Mouse (Mus musculus) limb, embryonic 13.5 days (tissue): ENCODE results near the gene Plxna2. TPM values are rescaled to one million over a fixed set of nuclear protein-coding genes. Genes with fewer than 3 reads are reported as not detected.

Experiments used
- ATAC-seq: fragments of 200-750 bp; cut with Nextera tagmentation; 2 replicates; pipeline ENCODE4 v1.8.0; 2017; ENCODE audit warnings: low read depth, moderate number of reproducible peaks, moderate TSS enrichment; ENCODE audit not compliant: low FRiP score
- H3K27ac ChIP-seq: fragments of 300-500 bp; sonication (generic); 2 replicates; pipeline ENCODE4 v1.5.1; 2015; ENCODE audit warnings: inconsistent platforms, mild to moderate bottlenecking, moderate library complexity
- H3K27me3 ChIP-seq: fragments of 300-500 bp; sonication (generic); 2 replicates; pipeline ENCODE4 v1.6.1; 2015; ENCODE audit warnings: mild to moderate bottlenecking, inconsistent platforms
- H3K36me3 ChIP-seq: fragments of 300-500 bp; sonication (generic); 2 replicates; pipeline ENCODE4 v1.6.1; 2015; ENCODE audit warnings: inconsistent platforms, mild to moderate bottlenecking, moderate library complexity
- H3K4me1 ChIP-seq: fragments of 300-500 bp; sonication (generic); 2 replicates; pipeline ENCODE4 v1.6.1; 2015; ENCODE audit warnings: inconsistent platforms
- H3K4me2 ChIP-seq: fragments of 300-500 bp; sonication (generic); replicated peaks from 2 replicates; pipeline ENCODE4 v1.6.1; 2015; ENCODE audit warnings: inconsistent platforms, mild to moderate bottlenecking, moderate library complexity
- H3K4me3 ChIP-seq: fragments of 300-500 bp; sonication (generic); 2 replicates; pipeline ENCODE4 v1.5.1; 2015; ENCODE audit warnings: moderate library complexity, mild to moderate bottlenecking, inconsistent platforms
- H3K9ac ChIP-seq: fragments of 300-500 bp; sonication (generic); 2 replicates; pipeline ENCODE4 v1.6.1; 2015; ENCODE audit warnings: mild to moderate bottlenecking, inconsistent platforms
- H3K9me3 ChIP-seq: fragments of 300-500 bp; sonication (generic); 2 replicates; pipeline ENCODE4 v1.6.1; 2016; ENCODE audit warnings: inconsistent platforms
- WGBS: fragments of 180-500 bp; shearing (Covaris S2); methylation state at CpG from one replicate; pipeline ENCODE4 v1.1.7; 2015; 5-methylcytosine and 5-hydroxymethylcytosine counted together
- polyA plus RNA-seq: library from polyadenylated mRNA; unstranded; fragments of >200 nt; fragmentation: Nextera tagmentation; extraction: Ambion mirVana; gene quantifications from 2 replicates; pipeline ENCODE4 v1.2.1, GENCODE M21; 2015

Plxna2 gene
- polyA plus RNA-seq, 1 experiment from 2014 or later: 6.7 TPM

DNA sequence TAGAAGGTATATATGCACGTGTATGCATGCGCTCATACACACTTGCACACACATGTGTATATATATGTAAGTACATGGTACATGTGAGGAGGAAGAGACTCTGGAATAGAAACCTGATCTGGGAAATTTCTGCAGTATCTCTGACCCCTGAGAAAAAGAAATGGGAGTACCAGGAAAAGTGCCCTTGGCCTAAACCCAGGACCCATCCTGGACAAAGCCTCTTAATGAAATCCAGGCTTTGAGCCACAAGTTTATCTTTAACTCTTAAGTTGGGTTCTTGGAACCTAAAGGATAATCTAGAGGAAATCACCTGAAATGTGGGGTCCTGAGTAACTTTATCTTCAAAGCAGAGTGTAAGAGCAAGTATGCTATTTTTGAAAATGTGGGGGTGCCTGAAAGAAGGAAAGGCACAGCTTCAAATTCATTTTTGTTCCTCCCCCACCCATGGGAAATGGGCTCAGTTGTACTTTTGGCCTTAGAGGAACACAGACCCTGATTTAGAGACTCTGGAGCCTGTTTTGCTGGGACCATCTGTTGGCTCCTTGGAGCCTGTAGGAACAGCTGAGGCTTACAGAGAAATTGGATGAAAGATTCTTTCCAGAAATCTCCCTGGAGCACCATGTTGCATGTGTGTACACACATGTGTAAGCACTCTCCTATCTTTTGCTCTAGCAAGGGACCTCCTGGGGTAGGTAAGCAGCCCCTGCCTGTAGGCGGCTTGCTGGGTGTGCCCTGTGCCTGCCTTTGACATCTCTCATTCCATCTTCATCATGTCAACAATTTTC lies 57.3 kb downstream of the Plxna2 start:
- H3K4me3 ChIP-seq: no peak overlapping the region
- 85% methylated on average over 3 of the region's 3 CpGs for WGBS
- H3K4me2 ChIP-seq: no peak overlapping the region
- no peaks in the 10 kb centered on the region for H3K27me3 ChIP-seq
- ATAC-seq: 0 out of 2 replicates have a peak, but pooled peaks have one; percentile 17
- H3K9me3 ChIP-seq: no peaks in the 10 kb centered on the region
- H3K36me3 ChIP-seq: no peaks in the 10 kb centered on the region
- no peak overlapping the region for H3K27ac ChIP-seq
- no peak overlapping the region for H3K9ac ChIP-seq
- peaks cover 15% of the 10 kb centered on the region for H3K4me1 ChIP-seq

DNA sequence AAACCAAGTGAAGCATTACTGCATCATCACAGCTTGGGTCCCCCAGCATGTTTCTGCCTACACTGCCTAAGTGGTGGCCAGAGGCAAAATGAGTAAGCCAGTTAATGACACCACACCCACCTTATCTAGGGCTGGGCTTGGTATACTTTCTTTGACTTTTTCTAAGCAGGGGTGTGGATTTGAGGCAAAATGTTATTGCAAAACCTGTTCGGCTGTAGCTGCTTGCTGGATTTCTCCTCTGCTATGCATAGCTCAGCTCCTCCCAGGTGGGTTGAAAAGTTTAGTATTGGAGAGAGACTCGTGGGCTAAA lies 57.8 kb downstream of the Plxna2 start:
- WGBS: 46% methylated on average over 2 of the region's 2 CpGs
- H3K27ac ChIP-seq: no peak overlapping the region
- no peak overlapping the region for H3K9ac ChIP-seq
- H3K36me3 ChIP-seq: no peaks in the 10 kb centered on the region
- no peaks in the 10 kb centered on the region for H3K9me3 ChIP-seq
- peaks cover 20% of the 10 kb centered on the region for H3K4me1 ChIP-seq
- H3K4me3 ChIP-seq: no peak overlapping the region
- H3K4me2 ChIP-seq: no peak overlapping the region
- no peaks in the 10 kb centered on the region for H3K27me3 ChIP-seq
- ATAC-seq: 0 out of 2 replicates have a peak, but pooled peaks have one; percentile 21

GRCm38 (mm10) chr1:194677878-194678277 lies 59.9 kb downstream of the Plxna2 start:
- H3K4me1 ChIP-seq: peaks cover 32% of the 10 kb centered on the region
- 58% methylated on average over 3 of the region's 3 CpGs for WGBS

GRCm38 (mm10) chr1:194679147-194679546 lies 61.1 kb downstream of the Plxna2 start:
- no peak overlapping the region for H3K4me2 ChIP-seq
- H3K9ac ChIP-seq: no peak overlapping the region
- no peak for ATAC-seq
- no peaks in the 10 kb centered on the region for H3K9me3 ChIP-seq
- H3K4me3 ChIP-seq: no peak overlapping the region
- no peaks in the 10 kb centered on the region for H3K36me3 ChIP-seq
- no peak overlapping the region for H3K27ac ChIP-seq
- peaks cover 28% of the 10 kb centered on the region for H3K4me1 ChIP-seq
- no peaks in the 10 kb centered on the region for H3K27me3 ChIP-seq

More at GRCm38 (mm10) chr1:194677878-194678277, 59.9 kb downstream of the Plxna2 start:
- no peaks in the 10 kb centered on the region for H3K9me3 ChIP-seq
- no peak for ATAC-seq
- H3K36me3 ChIP-seq: no peaks in the 10 kb centered on the region
- H3K27me3 ChIP-seq: no peaks in the 10 kb centered on the region
- H3K9ac ChIP-seq: no peak overlapping the region
- no peak overlapping the region for H3K27ac ChIP-seq
- no peak overlapping the region for H3K4me3 ChIP-seq
- no peak overlapping the region for H3K4me2 ChIP-seq

DNA sequence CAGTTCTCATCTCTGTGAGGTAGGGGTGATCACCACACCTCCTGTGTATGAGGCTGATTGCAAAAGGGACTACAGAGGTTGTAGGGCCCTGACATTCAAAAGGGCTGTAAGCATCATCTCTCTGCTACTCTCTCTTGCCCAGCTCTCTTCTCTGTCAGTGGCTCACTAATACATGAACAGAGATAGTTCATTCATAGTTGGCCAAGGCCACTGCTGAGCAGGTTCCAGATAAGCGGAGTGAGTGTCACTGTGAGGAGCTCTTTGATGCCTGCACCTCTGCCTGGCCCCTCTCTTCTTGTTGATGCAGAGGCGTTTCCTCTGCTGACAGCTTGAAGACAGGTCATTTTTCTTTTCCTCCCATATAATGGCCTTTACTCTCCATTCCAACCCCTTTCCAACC lies 62.1 kb downstream of the Plxna2 start:
- H3K9me3 ChIP-seq: no peaks in the 10 kb centered on the region
- no peak for ATAC-seq
- H3K36me3 ChIP-seq: no peaks in the 10 kb centered on the region
- no peak overlapping the region for H3K4me3 ChIP-seq
- H3K4me2 ChIP-seq: no peak overlapping the region
- peaks cover 28% of the 10 kb centered on the region for H3K4me1 ChIP-seq
- H3K27me3 ChIP-seq: no peaks in the 10 kb centered on the region
- no peak overlapping the region for H3K9ac ChIP-seq
- no peak overlapping the region for H3K27ac ChIP-seq
- 9% methylated on average over 2 of the region's 2 CpGs for WGBS

DNA sequence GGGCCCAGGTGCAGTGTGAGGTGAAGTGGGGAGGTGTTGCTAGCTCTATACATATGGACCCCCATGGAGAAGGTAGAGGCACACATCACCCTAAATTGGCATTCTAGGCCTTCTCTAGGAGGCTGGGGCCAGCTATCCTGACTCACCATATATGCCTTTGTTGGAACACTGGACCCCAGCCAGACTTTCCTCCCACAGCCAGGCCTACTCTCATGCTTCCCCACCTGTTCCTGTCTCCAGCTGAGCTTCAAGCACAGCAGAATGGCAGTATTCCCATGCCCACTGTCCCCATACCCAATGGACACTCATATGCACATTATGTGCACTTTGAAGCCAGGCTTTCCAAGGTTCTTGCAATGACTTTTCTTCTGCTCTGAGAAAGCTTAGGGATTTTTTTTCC lies 64.0 kb downstream of the Plxna2 start:
- H3K27ac ChIP-seq: no peak overlapping the region
- H3K4me1 ChIP-seq: peaks cover 31% of the 10 kb centered on the region
- H3K36me3 ChIP-seq: no peaks in the 10 kb centered on the region
- H3K4me3 ChIP-seq: no peak overlapping the region
- H3K4me2 ChIP-seq: no peak overlapping the region
- H3K9me3 ChIP-seq: no peaks in the 10 kb centered on the region
- ATAC-seq: no peak
- no peaks in the 10 kb centered on the region for H3K27me3 ChIP-seq
- no peak overlapping the region for H3K9ac ChIP-seq

- ATAC-seq: no peak
- Histone ChIP-seq H3K9me3 (no peaks in the 10 kb centered on the region), H3K4me3 (no peak overlapping the region), H3K4me1 (peaks cover 35% of the 10 kb centered on the region), H3K36me3 (no peaks in the 10 kb centered on the region), H3K27ac (no peak overlapping the region), H3K27me3 (no peaks in the 10 kb centered on the region), H3K9ac (no peak overlapping the region), H3K4me2 (no peak overlapping the region)
- 57% methylated on average over 3 of the region's 3 CpGs for WGBS
These were observed 65.1 kb downstream of the Plxna2 start for GRCm38 (mm10) chr1:194683132-194683531.

- ATAC-seq: no peak
- Histone ChIP-seq H3K4me3 (no peak overlapping the region), H3K27ac (no peak overlapping the region), H3K9me3 (no peaks in the 10 kb centered on the region), H3K9ac (no peak overlapping the region), H3K36me3 (no peaks in the 10 kb centered on the region), H3K27me3 (no peaks in the 10 kb centered on the region), H3K4me1 (peaks cover 20% of the 10 kb centered on the region), H3K4me2 (no peak overlapping the region)
- WGBS: 66% methylated on average over 2 of the region's 2 CpGs
These were observed 67.9 kb downstream of the Plxna2 start for GRCm38 (mm10) chr1:194685896-194686295.

- H3K9ac ChIP-seq: no peak overlapping the region
- no peak overlapping the region for H3K4me2 ChIP-seq
- H3K4me1 ChIP-seq: peaks cover 9% of the 10 kb centered on the region; the same call in 1 of the 2 replicates
- no peak overlapping the region for H3K4me3 ChIP-seq
- no peaks in the 10 kb centered on the region for H3K27me3 ChIP-seq
- H3K27ac ChIP-seq: no peak overlapping the region
- no peak for ATAC-seq
- WGBS: 23% methylated on average over 1 of the region's 1 CpGs
- no peaks in the 10 kb centered on the region for H3K9me3 ChIP-seq
- no peaks in the 10 kb centered on the region for H3K36me3 ChIP-seq
These were observed 69.7 kb downstream of the Plxna2 start for GRCm38 (mm10) chr1:194687746-194688145.

DNA sequence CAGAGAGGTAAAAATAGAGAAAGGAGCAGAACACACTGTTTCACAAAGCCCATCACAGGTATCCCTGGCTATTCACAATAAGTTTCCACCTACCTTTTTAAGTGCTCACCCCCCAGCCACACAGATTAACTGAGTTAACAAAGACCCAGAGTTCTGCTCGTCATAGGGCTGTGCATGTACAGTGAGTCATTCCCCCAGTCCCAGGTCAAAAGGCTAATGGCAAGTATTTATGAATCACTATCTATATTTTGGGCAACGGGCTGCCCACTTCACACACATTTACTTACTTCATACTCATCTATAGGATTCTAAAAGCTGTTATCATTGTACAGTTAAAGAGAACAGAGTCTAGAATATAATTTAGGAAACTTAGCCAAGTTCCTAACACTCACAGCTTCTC lies 70.1 kb downstream of the Plxna2 start:
- Histone ChIP-seq H3K9me3 (no peaks in the 10 kb centered on the region), H3K9ac (no peak overlapping the region), H3K4me1 (peaks cover 9% of the 10 kb centered on the region; the same call in 1 of the 2 replicates), H3K36me3 (no peaks in the 10 kb centered on the region), H3K27me3 (no peaks in the 10 kb centered on the region), H3K27ac (no peak overlapping the region), H3K4me3 (no peak overlapping the region), H3K4me2 (no peak overlapping the region)
- WGBS: 55% methylated on average over 2 of the region's 2 CpGs
- ATAC-seq: no peak

GRCm38 (mm10) chr1:194693063-194693462 lies 75.0 kb downstream of the Plxna2 start:
- Histone ChIP-seq H3K4me1 (peaks cover 8% of the 10 kb centered on the region), H3K4me2 (no peak overlapping the region), H3K36me3 (no peaks in the 10 kb centered on the region), H3K27ac (no peak overlapping the region), H3K27me3 (no peaks in the 10 kb centered on the region), H3K4me3 (no peak overlapping the region), H3K9ac (no peak overlapping the region), H3K9me3 (no peaks in the 10 kb centered on the region)
- ATAC-seq: no peak

DNA sequence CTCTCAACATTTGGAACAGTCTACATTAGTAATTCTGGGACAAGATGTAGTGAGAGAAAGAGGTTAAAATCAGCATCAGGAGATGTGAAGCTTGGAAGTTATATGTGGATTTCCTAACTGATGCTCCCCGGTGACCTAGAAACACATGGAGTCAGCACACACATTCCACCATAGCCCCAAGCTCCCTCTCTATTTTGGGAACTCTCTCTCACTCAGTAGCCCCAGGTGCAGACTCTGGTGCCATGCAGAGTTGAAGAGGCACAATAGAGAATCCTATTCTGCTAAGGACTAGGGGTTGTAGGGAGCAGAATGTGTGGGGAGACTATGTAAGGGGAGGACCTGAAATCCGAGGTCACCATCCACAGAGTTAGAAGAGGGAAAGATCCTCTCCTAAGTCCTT lies 75.5 kb downstream of the Plxna2 start:
- H3K9ac ChIP-seq: no peak overlapping the region
- no peak overlapping the region for H3K4me3 ChIP-seq
- no peaks in the 10 kb centered on the region for H3K27me3 ChIP-seq
- no peaks in the 10 kb centered on the region for H3K9me3 ChIP-seq
- ATAC-seq: no peak
- H3K27ac ChIP-seq: no peak overlapping the region
- H3K36me3 ChIP-seq: no peaks in the 10 kb centered on the region
- 86% methylated on average over 2 of the region's 2 CpGs for WGBS
- H3K4me1 ChIP-seq: peaks cover 8% of the 10 kb centered on the region
- no peak overlapping the region for H3K4me2 ChIP-seq

GRCm38 (mm10) chr1:194694805-194695204 lies 76.8 kb downstream of the Plxna2 start:
- 88% methylated on average over 2 of the region's 2 CpGs for WGBS
- no peak overlapping the region for H3K4me2 ChIP-seq
- no peak overlapping the region for H3K9ac ChIP-seq
- H3K4me1 ChIP-seq: peaks cover 11% of the 10 kb centered on the region
- no peaks in the 10 kb centered on the region for H3K27me3 ChIP-seq
- no peaks in the 10 kb centered on the region for H3K9me3 ChIP-seq
- no peak for ATAC-seq
- H3K27ac ChIP-seq: no peak overlapping the region
- H3K36me3 ChIP-seq: no peaks in the 10 kb centered on the region
- no peak overlapping the region for H3K4me3 ChIP-seq
